Mouse (Mus musculus) hindbrain, embryonic 11.5 days (tissue): ENCODE results near the gene Cntnap5c. TPM values are rescaled to one million over a fixed set of nuclear protein-coding genes. Genes with fewer than 3 reads are reported as not detected.

Source experiments
- ATAC-seq: fragments of 200-750 bp; cut with Nextera tagmentation; 2 replicates; pipeline ENCODE4 v1.8.0; 2017; ENCODE audit warnings: mild to moderate bottlenecking, moderate TSS enrichment, moderate library complexity; ENCODE audit not compliant: low FRiP score
- DNase-seq: peaks from one replicate; pipeline ENCODE4 v3.0.0-alpha.2; 2015; ENCODE audit warnings: low spot score
- H3K27ac ChIP-seq: fragments of 300-500 bp; sonication (generic); 2 replicates; pipeline ENCODE4 v1.5.1; 2014; ENCODE audit warnings: mild to moderate bottlenecking, low read depth, low read length
- H3K27me3 ChIP-seq: fragments of 300-500 bp; sonication (generic); 2 replicates; pipeline ENCODE4 v1.6.1; 2014; ENCODE audit warnings: mild to moderate bottlenecking, low read length, moderate library complexity, mixed read lengths; ENCODE audit not compliant: control insufficient read depth, insufficient read depth
- H3K36me3 ChIP-seq: fragments of 300-500 bp; sonication (generic); 2 replicates; pipeline ENCODE4 v1.6.1; 2014; ENCODE audit warnings: mild to moderate bottlenecking, low read length, moderate library complexity, mixed read lengths; ENCODE audit not compliant: control insufficient read depth, insufficient read depth
- H3K4me1 ChIP-seq: fragments of 300-500 bp; sonication (generic); replicated peaks from 2 replicates; pipeline ENCODE4 v1.6.1; 2014; ENCODE audit warnings: low read length, mixed read lengths; ENCODE audit not compliant: control insufficient read depth, insufficient read depth
- H3K4me2 ChIP-seq: fragments of 300-500 bp; sonication (generic); replicated peaks from 2 replicates; pipeline ENCODE4 v1.6.1; 2014; ENCODE audit warnings: mild to moderate bottlenecking, low read depth, low read length
- H3K4me3 ChIP-seq: fragments of 300-500 bp; sonication (generic); 2 replicates; pipeline ENCODE4 v1.5.1; 2014; ENCODE audit warnings: low read depth, low read length
- H3K9ac ChIP-seq: fragments of 300-500 bp; sonication (generic); 2 replicates; pipeline ENCODE4 v1.6.1; 2014; ENCODE audit warnings: low read depth, low read length
- H3K9me3 ChIP-seq: fragments of 300-500 bp; sonication (generic); 2 replicates; pipeline ENCODE4 v1.6.1; 2016; ENCODE audit warnings: low read length; ENCODE audit not compliant: control insufficient read depth
- WGBS: fragments of 180-500 bp; shearing (Covaris S2); extraction: QIAGEN DNeasy Blood & Tissue Kit; methylation state at CpG from one replicate; pipeline ENCODE4 v1.1.7; 2014; 5-methylcytosine and 5-hydroxymethylcytosine counted together
- polyA plus RNA-seq: library from polyadenylated mRNA; unstranded; fragments of >200 nt; fragmentation: Nextera tagmentation; extraction: Ambion mirVana; gene quantifications from 2 replicates; pipeline ENCODE4 v1.2.1, GENCODE M21; 2014

The Cntnap5c gene
- 0.14 TPM in 1 of 2 replicates, not detected in the other for polyA plus RNA-seq

DNA sequence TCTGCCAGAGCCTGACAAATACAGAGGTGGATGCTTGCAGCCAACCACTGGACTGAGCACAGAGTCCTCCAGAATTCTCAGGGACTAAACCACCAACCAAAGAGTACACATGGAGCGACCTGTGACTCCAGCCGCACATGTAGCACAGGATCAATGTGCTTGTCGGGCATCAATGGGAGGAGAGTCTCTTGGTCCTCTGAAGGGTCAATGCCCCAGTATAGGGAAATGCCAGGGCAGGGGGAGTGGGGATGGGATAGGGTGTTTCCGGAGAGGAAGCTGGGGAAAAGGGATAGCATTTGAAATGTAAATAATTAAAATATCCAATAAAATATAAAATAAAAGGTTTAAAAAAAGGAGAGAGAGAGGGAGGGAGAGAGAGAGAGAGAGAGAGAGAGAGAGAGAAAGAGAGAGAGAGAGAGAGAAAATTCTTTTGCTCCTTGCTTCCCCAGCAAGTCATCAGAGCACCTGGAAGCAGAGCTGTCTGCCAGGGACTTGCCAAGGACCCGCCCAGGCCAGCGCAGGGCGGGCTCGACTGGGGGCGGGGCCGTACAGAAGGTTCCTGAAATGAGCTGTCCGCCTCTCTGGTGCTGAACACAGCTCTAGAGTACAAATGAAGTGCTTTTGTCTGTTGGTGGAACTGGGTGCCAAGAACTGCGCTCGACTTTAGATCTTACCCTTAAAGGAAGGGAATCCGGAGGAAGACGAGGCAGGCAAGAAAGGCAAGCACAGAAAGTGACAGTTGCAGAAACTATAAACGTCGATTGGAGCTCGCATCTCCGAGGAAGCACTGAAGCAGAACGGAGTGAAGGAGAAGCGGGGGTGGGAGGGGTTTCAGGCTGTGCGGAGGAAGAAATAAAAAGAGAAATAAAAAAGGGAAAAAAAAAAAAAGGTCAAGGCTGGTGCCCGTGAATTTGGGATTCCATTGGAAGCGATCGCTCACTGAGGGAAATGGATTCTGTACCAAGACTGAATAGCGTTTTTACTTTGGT lies at the start of gene Cntnap5c:
Gene Cntnap5c (plus strand): TSS at position 949 of the 989 bp plus-strand sequence.
- Histone ChIP-seq H3K27ac (no peak within 1 kb of the TSS), H3K9me3 (no peaks in the 10 kb centered on the region), H3K36me3 (no peaks in the 10 kb centered on the region), H3K4me3 (peak within 1 kb of the TSS; percentile 10; the same call in 1 of the 2 replicates), H3K4me1 (no peaks in the 10 kb centered on the region), H3K4me2 (peak within 1 kb of the TSS; percentile 43), H3K9ac (no peak within 1 kb of the TSS), H3K27me3 (no peaks in the 10 kb centered on the region)
- ATAC-seq (peak; percentile 93), DNase-seq (peak; percentile 77)
- WGBS = 18% methylated on average over 26 of the region's 26 CpGs

GRCm38 (mm10) chr17:57742119-57742518 lies 27.3 kb upstream of the Cntnap5c start, which contains the start of gene Gm21834:
Gene Gm21834 (minus strand): TSS chr17:57742219.
- Histone ChIP-seq H3K4me2 (no peak within 1 kb of the TSS), H3K9me3 (no peaks in the 10 kb centered on the region), H3K4me1 (no peaks in the 10 kb centered on the region), H3K27me3 (no peaks in the 10 kb centered on the region), H3K9ac (no peak within 1 kb of the TSS), H3K4me3 (no peak within 1 kb of the TSS), H3K27ac (no peak within 1 kb of the TSS), H3K36me3 (no peaks in the 10 kb centered on the region)
- ATAC-seq = no peak
- DNase-seq = no peak
- WGBS = 80% methylated on average over 5 of the region's 5 CpGs

DNA sequence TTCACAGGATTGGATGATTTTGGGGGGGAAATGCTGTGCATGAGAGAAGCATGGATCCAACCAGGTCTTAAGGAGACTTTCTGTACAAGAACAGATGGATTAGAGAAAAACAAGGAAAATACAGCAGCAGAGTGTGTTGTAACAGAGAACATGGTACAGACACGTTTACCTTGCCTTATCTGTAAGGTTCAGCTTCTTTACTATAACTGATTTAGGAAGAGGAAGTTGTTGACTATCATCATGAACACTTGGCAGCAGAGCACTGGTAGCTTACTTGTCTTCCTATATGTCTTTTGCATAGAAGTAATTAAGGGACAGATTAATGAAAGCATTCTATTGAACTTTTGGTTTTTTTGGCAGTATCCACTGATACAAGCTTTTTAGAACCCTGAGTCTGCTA lies 11.3 kb upstream of the Cntnap5c start:
- no peak for ATAC-seq
- Histone ChIP-seq H3K4me1 (no peaks in the 10 kb centered on the region), H3K36me3 (no peaks in the 10 kb centered on the region), H3K27me3 (no peaks in the 10 kb centered on the region), H3K4me3 (no peak overlapping the region), H3K9ac (no peak overlapping the region), H3K9me3 (no peaks in the 10 kb centered on the region), H3K4me2 (no peak overlapping the region), H3K27ac (no peak overlapping the region)
- 81% methylated on average over 1 of the region's 1 CpGs for WGBS
- DNase-seq = no peak

- H3K4me1 ChIP-seq = no peaks in the 10 kb centered on the region
- no peaks in the 10 kb centered on the region for H3K9me3 ChIP-seq
- H3K27ac ChIP-seq = no peak overlapping the region
- ATAC-seq = no peak
- no peak for DNase-seq
- H3K36me3 ChIP-seq = no peaks in the 10 kb centered on the region
- H3K4me3 ChIP-seq = no peak overlapping the region
- no peak overlapping the region for H3K9ac ChIP-seq
- no peaks in the 10 kb centered on the region for H3K27me3 ChIP-seq
- H3K4me2 ChIP-seq = no peak overlapping the region
Observed at GRCm38 (mm10) chr17:57767306-57767705, 2.1 kb upstream of the Cntnap5c start.

GRCm38 (mm10) chr17:57770904-57771303 lies 1.5 kb downstream of the Cntnap5c start:
- Histone ChIP-seq H3K9me3 (no peaks in the 10 kb centered on the region), H3K9ac (no peak overlapping the region), H3K4me1 (no peaks in the 10 kb centered on the region), H3K36me3 (no peaks in the 10 kb centered on the region), H3K27me3 (no peaks in the 10 kb centered on the region), H3K4me2 (no peak overlapping the region), H3K4me3 (no peak overlapping the region), H3K27ac (no peak overlapping the region)
- DNase-seq = peak; percentile 54
- ATAC-seq = peak; percentile 59
- WGBS = 21% methylated on average over 4 of the region's 4 CpGs

DNA sequence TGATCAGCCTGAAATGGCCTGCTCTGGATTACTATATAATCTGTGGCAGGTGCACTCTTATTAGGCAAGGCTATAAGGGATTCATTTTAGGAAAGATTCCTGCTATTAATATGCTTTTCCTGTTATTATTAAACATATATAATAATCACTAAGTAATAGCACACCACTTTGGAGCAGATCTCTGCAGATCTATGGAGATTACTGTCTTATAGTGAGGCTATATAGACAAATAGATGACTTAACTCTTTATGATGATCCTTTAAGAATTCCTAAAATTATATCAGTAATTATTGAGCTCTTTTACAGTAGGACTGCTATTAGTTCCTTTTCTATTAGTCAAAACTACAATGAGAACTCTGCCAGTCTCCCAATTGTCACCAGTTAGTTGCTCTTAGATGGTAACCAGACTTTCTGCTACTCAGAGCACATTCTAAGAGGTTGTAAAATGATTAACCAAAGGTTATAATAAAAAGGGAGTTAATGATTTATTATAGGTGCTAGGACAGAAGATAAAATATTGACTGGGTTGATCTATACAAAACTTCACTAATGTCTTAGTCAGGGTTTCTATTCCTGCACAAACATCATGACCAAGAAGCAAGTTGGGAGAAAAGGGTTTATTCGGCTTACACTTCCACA lies 18.9 kb downstream of the Cntnap5c start:
- no peaks in the 10 kb centered on the region for H3K9me3 ChIP-seq

GRCm38 (mm10) chr17:57795408-57795807 lies 26.0 kb downstream of the Cntnap5c start:
- DNase-seq (no peak), ATAC-seq (no peak)
- Histone ChIP-seq H3K4me1 (no peaks in the 10 kb centered on the region), H3K9ac (no peak overlapping the region), H3K27me3 (no peaks in the 10 kb centered on the region), H3K36me3 (no peaks in the 10 kb centered on the region), H3K4me2 (no peak overlapping the region), H3K27ac (no peak overlapping the region), H3K4me3 (no peak overlapping the region), H3K9me3 (no peaks in the 10 kb centered on the region)
- 85% methylated on average over 3 of the region's 3 CpGs for WGBS

More for the DNA sequence above, 18.9 kb downstream of the Cntnap5c start:
- DNase-seq (no peak), ATAC-seq (no peak)
- Histone ChIP-seq H3K4me1 (no peaks in the 10 kb centered on the region), H3K27me3 (no peaks in the 10 kb centered on the region), H3K9ac (no peak overlapping the region), H3K4me2 (no peak overlapping the region), H3K36me3 (no peaks in the 10 kb centered on the region), H3K4me3 (no peak overlapping the region), H3K27ac (no peak overlapping the region)
- 92% methylated on average over 1 of the region's 1 CpGs for WGBS

GRCm38 (mm10) chr17:57796668-57797311 lies 27.4 kb downstream of the Cntnap5c start:
- 90% methylated on average over 3 of the region's 3 CpGs for WGBS
- no peak for ATAC-seq
- Histone ChIP-seq H3K9me3 (no peaks in the 10 kb centered on the region), H3K27me3 (no peaks in the 10 kb centered on the region), H3K36me3 (no peaks in the 10 kb centered on the region), H3K9ac (no peak overlapping the region), H3K27ac (no peak overlapping the region), H3K4me3 (no peak overlapping the region), H3K4me1 (no peaks in the 10 kb centered on the region), H3K4me2 (no peak overlapping the region)
- no peak for DNase-seq
